Mouse (Mus musculus) CH12.LX (cell line): Measurements from ENCODE around the gene Coch.

Experiments
- BHLHE40 ChIP-seq: IDR thresholded peaks from 2 replicates; pipeline ENCODE4 v1.6.1; 2011; ENCODE audit warnings: mild to moderate bottlenecking, low read depth, low read length, improper control_type of control experiment
- CHD1 ChIP-seq: IDR thresholded peaks from 2 replicates; pipeline ENCODE4 v1.6.1; 2012; ENCODE audit warnings: low read depth, low read length, improper control_type of control experiment, inconsistent platforms
- CTCF ChIP-seq, 2 experiments: IDR thresholded peaks in 1 of 2; conservative IDR thresholded peaks in 1 of 2; 2 replicates each; pipeline ENCODE4 v1.5.1; 2011 to 2012; ENCODE audit warnings: low read depth in 2 of 2, low read length in 2 of 2, improper control_type of control experiment in 1 of 2, inconsistent platforms in 1 of 2, mild to moderate bottlenecking in 1 of 2, moderate library complexity in 1 of 2
- E2F4 ChIP-seq: IDR thresholded peaks from 2 replicates; pipeline ENCODE4 v1.6.1; 2011; ENCODE audit warnings: low read depth, low read length, improper control_type of control experiment; ENCODE audit not compliant: insufficient replicate concordance
- EP300 ChIP-seq: IDR thresholded peaks from 2 replicates; pipeline ENCODE4 v1.6.1; 2011; ENCODE audit warnings: low read length, improper control_type of control experiment
- GABPA ChIP-seq: IDR thresholded peaks from 2 replicates; pipeline ENCODE4 v1.6.1; 2012; ENCODE audit warnings: low read depth, low read length, improper control_type of control experiment, inconsistent platforms; ENCODE audit not compliant: insufficient replicate concordance
- MAX ChIP-seq: IDR thresholded peaks from 2 replicates; pipeline ENCODE4 v1.6.1; 2011; ENCODE audit warnings: low read length, improper control_type of control experiment
- MYC ChIP-seq: IDR thresholded peaks from 2 replicates; pipeline ENCODE4 v1.6.1; 2011; ENCODE audit warnings: low read depth, mild to moderate bottlenecking, improper control_type of control experiment, low read length
- NRF1 ChIP-seq: IDR thresholded peaks from 2 replicates; pipeline ENCODE4 v1.6.1; 2014; ENCODE audit warnings: low read depth, mild to moderate bottlenecking, inconsistent platforms, low read length, improper control_type of control experiment, moderate library complexity
- POLR2A ChIP-seq: IDR thresholded peaks from 2 replicates; pipeline ENCODE4 v1.6.1; 2011; ENCODE audit warnings: low read depth, mild to moderate bottlenecking, improper control_type of control experiment, low read length
- POLR2AphosphoS2 ChIP-seq: IDR thresholded peaks from 2 replicates; pipeline ENCODE4 v1.6.1; 2011; ENCODE audit warnings: low read depth, low read length, improper control_type of control experiment
- RCOR1 ChIP-seq: conservative IDR thresholded peaks from 2 replicates; pipeline ENCODE4 v1.6.1; 2012; ENCODE audit warnings: low read depth, mild to moderate bottlenecking, inconsistent platforms, low read length, improper control_type of control experiment
- SMC3 ChIP-seq: IDR thresholded peaks from 2 replicates; pipeline ENCODE4 v1.6.1; 2011; ENCODE audit warnings: low read depth, low read length, improper control_type of control experiment

DNA sequence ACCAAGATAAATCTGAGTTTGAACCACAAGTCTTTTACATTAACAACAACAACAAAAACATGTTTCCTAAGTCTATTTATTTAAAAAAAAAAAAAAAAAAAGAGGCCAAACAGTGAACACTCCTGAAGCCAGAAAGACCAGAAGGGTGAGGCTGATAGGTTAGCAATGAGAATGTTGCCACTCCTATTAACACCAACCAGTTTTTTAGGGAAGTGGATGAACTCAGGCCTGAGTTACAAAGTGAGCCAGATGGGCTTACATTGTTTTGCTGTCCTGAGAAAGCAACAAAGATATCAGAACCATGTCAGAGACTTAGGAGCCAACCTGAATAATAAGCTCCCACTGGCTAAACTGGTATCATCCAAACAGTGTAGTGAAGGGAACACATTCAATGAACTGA lies 27.4 kb downstream of the Coch start:
- no peak for TF ChIP-seq GABPA
- TF ChIP-seq CTCF (conservative IDR thresholded peaks at IDR 0.05 in 1 of 2, IDR thresholded peaks at IDR 0.05 in 1 of 2; ENCODE audit: low read depth in 2 of 2, low read length in 2 of 2) = no peak
- TF ChIP-seq E2F4 = no peak
- no peak for TF ChIP-seq MAX
- TF ChIP-seq SMC3 = no peak
- TF ChIP-seq MYC = no peak
- no peak for TF ChIP-seq POLR2A
- no peak for TF ChIP-seq EP300
- TF ChIP-seq RCOR1 = no peak
- no peak for TF ChIP-seq CHD1
- no peak for TF ChIP-seq POLR2AphosphoS2
- no peak for TF ChIP-seq NRF1
- TF ChIP-seq BHLHE40 = no peak
